Mouse (Mus musculus) embryo, embryonic 9.5 days (tissue): ENCODE results near the gene Pnmt.

Experiments
- DNase-seq: peaks from one replicate; pipeline ENCODE4 v3.0.0-alpha.2; 2017; ENCODE audit errors: extremely low spot score

Gene Pnmt

GRCm38 (mm10) chr11:98384216-98384615, 2.0 kb upstream of the Pnmt start:
- DNase-seq: no peak

- DNase-seq: no peak
Measured at GRCm38 (mm10) chr11:98384721-98385637, 1.3 kb upstream of the Pnmt start.

GRCm38 (mm10) chr11:98386596-98386995, 346 bp downstream of the Pnmt start:
- no peak for DNase-seq

GRCm38 (mm10) chr11:98387056-98387577, 867 bp downstream of the Pnmt start:
- no peak for DNase-seq

- no peak for DNase-seq
Measured at GRCm38 (mm10) chr11:98388282-98388681, 2.0 kb downstream of the Pnmt start.

GRCm38 (mm10) chr11:98389221-98389780, 3.1 kb downstream of the Pnmt start:
- DNase-seq: no peak

- no peak for DNase-seq
Measured at GRCm38 (mm10) chr11:98390141-98390540, 3.9 kb downstream of the Pnmt start.

- DNase-seq: no peak
Measured at GRCm38 (mm10) chr11:98392034-98392433, 5.8 kb downstream of the Pnmt start.

GRCm38 (mm10) chr11:98392645-98393044, 6.4 kb downstream of the Pnmt start:
- DNase-seq: no peak

- no peak for DNase-seq
Measured at GRCm38 (mm10) chr11:98393317-98393716, 7.1 kb downstream of the Pnmt start.

- no peak for DNase-seq
Measured at GRCm38 (mm10) chr11:98394301-98394700, 8.1 kb downstream of the Pnmt start.

- no peak for DNase-seq
Measured at GRCm38 (mm10) chr11:98395041-98395440, 8.8 kb downstream of the Pnmt start.

- no peak for DNase-seq
Measured at GRCm38 (mm10) chr11:98397946-98398345, 11.7 kb downstream of the Pnmt start.

GRCm38 (mm10) chr11:98400161-98400726, 14.0 kb downstream of the Pnmt start, which contains the start of gene Pgap3:
Pgap3 (minus strand) TSS chr11:98400490.
- DNase-seq: peak; percentile 93

GRCm38 (mm10) chr11:98400816-98401215, 14.6 kb downstream of the Pnmt start:
- no peak for DNase-seq

GRCm38 (mm10) chr11:98406621-98407020, 20.4 kb downstream of the Pnmt start:
- DNase-seq: no peak

- DNase-seq: no peak
Measured at GRCm38 (mm10) chr11:98408872-98409271, 22.6 kb downstream of the Pnmt start.

- peak; percentile 62 for DNase-seq
Measured at GRCm38 (mm10) chr11:98409341-98409822, 23.1 kb downstream of the Pnmt start.

- peak; percentile 87 for DNase-seq
Measured at GRCm38 (mm10) chr11:98412273-98412796, 26.1 kb downstream of the Pnmt start, which contains the start of gene Erbb2. Erbb2 (plus strand) TSS chr11:98412470.

GRCm38 (mm10) chr11:98412797-98413301, 26.6 kb downstream of the Pnmt start:
- peak; percentile 69 for DNase-seq

GRCm38 (mm10) chr11:98413731-98414130, 27.5 kb downstream of the Pnmt start:
- DNase-seq: no peak

- no peak for DNase-seq
Measured at GRCm38 (mm10) chr11:98414162-98414561, 27.9 kb downstream of the Pnmt start.
